Mouse (Mus musculus): ENCODE measurements around the gene Foxl1. TPM values are rescaled to one million over a fixed set of nuclear protein-coding genes. Genes with fewer than 3 reads are reported as not detected.

The Foxl1 gene
- polyA plus RNA-seq, 1 experiment: 7.9 TPM

GRCm38 (mm10) chr8:121092627-121093026 lies 35.1 kb upstream of the Foxl1 start:
- TF ChIP-seq POLR2A (IDR thresholded peaks at IDR 0.05; ENCODE audit: low read depth, low read length) (no peak), CTCF (IDR thresholded peaks at IDR 0.05; ENCODE audit: extremely low read depth, insufficient read length, insufficient replicate concordance, low read depth, low read length) (peak; percentile 94)
- Histone ChIP-seq H3K27me3 (ENCODE audit: control insufficient read depth, insufficient read depth, low read length) (peaks cover 32% of the 10 kb centered on the region), H3K4me3 (ENCODE audit: low read depth, low read length) (no peak overlapping the region; the same call in 1 of the 2 replicates), H3K27ac (ENCODE audit: insufficient read depth, low read depth, low read length) (no peak overlapping the region), H3K36me3 (ENCODE audit: control insufficient read depth, insufficient read depth, low read length) (peaks cover 3% of the 10 kb centered on the region; the same call in 1 of the 2 replicates), H3K4me1 (ENCODE audit: control insufficient read depth, insufficient read depth, insufficient read length, low read length) (peaks cover 2% of the 10 kb centered on the region)
- whole genome bisulfite sequencing: 2% methylated on average over 16 of the region's 16 CpGs

GRCm38 (mm10) chr8:121093496-121093895 lies 34.2 kb upstream of the Foxl1 start:
- Histone ChIP-seq H3K27me3 (ENCODE audit: control insufficient read depth, insufficient read depth, low read length) (peaks cover 27% of the 10 kb centered on the region), H3K36me3 (ENCODE audit: control insufficient read depth, insufficient read depth, low read length) (peaks cover 6% of the 10 kb centered on the region; the same call in 1 of the 2 replicates), H3K4me1 (ENCODE audit: control insufficient read depth, insufficient read depth, insufficient read length, low read length) (peaks cover 2% of the 10 kb centered on the region), H3K27ac (ENCODE audit: insufficient read depth, low read depth, low read length) (no peak overlapping the region), H3K4me3 (ENCODE audit: low read depth, low read length) (no peak overlapping the region)
- WGBS: 53% methylated on average over 6 of the region's 6 CpGs
- TF ChIP-seq CTCF (IDR thresholded peaks at IDR 0.05; ENCODE audit: extremely low read depth, insufficient read length, insufficient replicate concordance, low read depth, low read length): no peak

GRCm38 (mm10) chr8:121104049-121104818 lies 23.5 kb upstream of the Foxl1 start:
- H3K4me1 ChIP-seq (ENCODE audit: control insufficient read depth, insufficient read depth, insufficient read length, low read length): peaks cover 6% of the 10 kb centered on the region; the same call in 1 of the 2 replicates
- no peaks in the 10 kb centered on the region for H3K27me3 ChIP-seq (ENCODE audit: control insufficient read depth, insufficient read depth, low read length)
- WGBS: 57% methylated on average over 17 of the region's 17 CpGs
- peak; percentile 96 for TF ChIP-seq CTCF (IDR thresholded peaks at IDR 0.05; ENCODE audit: extremely low read depth, insufficient read length, insufficient replicate concordance, low read depth, low read length)
- no peak for TF ChIP-seq POLR2A (IDR thresholded peaks at IDR 0.05; ENCODE audit: low read depth, low read length)
- no peak overlapping the region for H3K27ac ChIP-seq (ENCODE audit: insufficient read depth, low read depth, low read length)
- H3K36me3 ChIP-seq (ENCODE audit: control insufficient read depth, insufficient read depth, low read length): peaks cover 13% of the 10 kb centered on the region
- H3K4me3 ChIP-seq (ENCODE audit: low read depth, low read length): no peak overlapping the region

- no peaks in the 10 kb centered on the region; the same call in 1 of the 2 replicates for H3K36me3 ChIP-seq (ENCODE audit: control insufficient read depth, insufficient read depth, low read length)
- H3K4me3 ChIP-seq (ENCODE audit: low read depth, low read length): peak within 1 kb of the TSS; percentile 82
- H3K4me1 ChIP-seq (ENCODE audit: control insufficient read depth, insufficient read depth, insufficient read length, low read length): peaks cover 6% of the 10 kb centered on the region; the same call in 1 of the 2 replicates
- TF ChIP-seq CTCF (IDR thresholded peaks at IDR 0.05; ENCODE audit: extremely low read depth, insufficient read length, insufficient replicate concordance, low read depth, low read length) (no peak; the same call in 1 of the 2 replicates), POLR2A (IDR thresholded peaks at IDR 0.05; ENCODE audit: low read depth, low read length) (peak; percentile 69; the same call in 1 of the 2 replicates)
- H3K27me3 ChIP-seq (ENCODE audit: control insufficient read depth, insufficient read depth, low read length): no peaks in the 10 kb centered on the region
- under 1% methylated on average over 75 of the region's 75 CpGs for WGBS
- peak within 1 kb of the TSS; percentile 61 for H3K27ac ChIP-seq (ENCODE audit: insufficient read depth, low read depth, low read length)
Observed at GRCm38 (mm10) chr8:121107668-121108656, 19.8 kb upstream of the Foxl1 start, which contains the start of gene Mthfsd. Gene Mthfsd, minus strand, starts transcription at chr8:121108392.

DNA sequence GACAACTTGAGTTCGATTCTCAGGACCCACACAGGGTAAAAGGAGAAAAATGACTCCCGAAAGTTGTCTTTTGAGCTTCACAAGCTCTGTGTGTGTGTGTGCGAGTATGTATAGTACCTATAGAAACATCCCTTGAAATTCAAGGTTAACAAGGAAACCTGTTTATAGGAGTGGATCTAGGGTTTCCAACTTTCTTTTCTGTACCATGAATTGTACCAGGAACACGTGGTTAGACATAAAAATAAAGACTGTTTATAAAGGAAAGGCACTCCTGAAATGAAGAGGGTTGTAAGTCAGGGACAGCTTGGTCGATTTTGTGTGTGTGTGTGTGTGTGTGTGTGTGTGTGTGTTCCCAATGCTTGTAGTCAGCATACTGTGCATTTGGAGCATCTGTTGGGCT lies 19.1 kb upstream of the Foxl1 start:
- Histone ChIP-seq H3K4me1 (ENCODE audit: control insufficient read depth, insufficient read depth, insufficient read length, low read length) (peaks cover 6% of the 10 kb centered on the region; the same call in 1 of the 2 replicates), H3K36me3 (ENCODE audit: control insufficient read depth, insufficient read depth, low read length) (no peaks in the 10 kb centered on the region), H3K27ac (ENCODE audit: insufficient read depth, low read depth, low read length) (no peak overlapping the region), H3K27me3 (ENCODE audit: control insufficient read depth, insufficient read depth, low read length) (peaks cover 3% of the 10 kb centered on the region; the same call in 1 of the 2 replicates), H3K4me3 (ENCODE audit: low read depth, low read length) (peak overlapping the region; percentile 82)
- TF ChIP-seq POLR2A (IDR thresholded peaks at IDR 0.05; ENCODE audit: low read depth, low read length) (no peak), CTCF (IDR thresholded peaks at IDR 0.05; ENCODE audit: extremely low read depth, insufficient read length, insufficient replicate concordance, low read depth, low read length) (no peak)
- whole genome bisulfite sequencing: 9% methylated on average over 5 of the region's 5 CpGs

DNA sequence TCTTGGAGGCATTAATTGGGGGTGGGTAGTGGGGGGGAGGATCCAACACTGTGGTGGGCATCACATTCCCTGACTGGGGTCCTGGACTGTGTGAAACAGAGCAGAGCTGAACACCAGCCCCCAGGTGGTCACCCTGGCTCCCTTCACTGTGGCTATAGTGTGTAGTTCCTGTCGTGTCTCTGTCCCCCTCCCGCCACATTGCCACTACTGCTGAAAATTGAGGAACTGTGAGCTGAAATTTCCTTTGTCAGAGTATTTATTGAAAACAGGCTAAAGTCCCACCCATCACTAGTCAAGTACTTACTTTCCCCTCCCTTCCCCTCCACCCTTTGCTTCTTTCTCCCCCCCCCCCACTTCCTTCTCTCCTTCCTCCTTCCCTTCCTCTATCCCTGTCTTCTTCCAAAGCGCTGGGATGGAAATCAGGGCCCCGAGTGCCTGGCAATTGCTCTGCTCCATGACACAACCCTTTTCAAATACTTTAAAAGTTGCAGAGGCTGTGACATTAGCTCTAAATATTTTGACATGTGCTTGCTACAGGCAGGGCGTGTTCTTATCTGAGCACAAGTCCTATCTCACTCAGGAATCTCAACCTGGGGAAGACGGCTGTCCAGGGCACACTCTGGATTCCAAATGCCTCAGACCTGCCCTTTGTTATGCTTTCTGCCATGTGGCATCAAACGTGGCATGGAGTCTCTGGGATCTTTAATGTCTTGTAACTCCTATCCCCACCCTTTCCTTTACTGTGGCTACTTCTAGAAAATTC lies 16.4 kb upstream of the Foxl1 start:
- peaks cover 8% of the 10 kb centered on the region; the same call in 1 of the 2 replicates for H3K4me1 ChIP-seq (ENCODE audit: control insufficient read depth, insufficient read depth, insufficient read length, low read length)
- H3K4me3 ChIP-seq (ENCODE audit: low read depth, low read length): no peak overlapping the region
- WGBS: 35% methylated on average over 7 of the region's 7 CpGs
- H3K27ac ChIP-seq (ENCODE audit: insufficient read depth, low read depth, low read length): no peak overlapping the region
- no peaks in the 10 kb centered on the region for H3K36me3 ChIP-seq (ENCODE audit: control insufficient read depth, insufficient read depth, low read length)
- peaks cover 25% of the 10 kb centered on the region for H3K27me3 ChIP-seq (ENCODE audit: control insufficient read depth, insufficient read depth, low read length)
- TF ChIP-seq CTCF (IDR thresholded peaks at IDR 0.05; ENCODE audit: extremely low read depth, insufficient read length, insufficient replicate concordance, low read depth, low read length): no peak
- no peak for TF ChIP-seq POLR2A (IDR thresholded peaks at IDR 0.05; ENCODE audit: low read depth, low read length)
